Mouse (Mus musculus) heart, embryonic 16.5 days (tissue): ENCODE data around the gene Defb21. TPM values are rescaled to one million over a fixed set of nuclear protein-coding genes. Genes with fewer than 3 reads are reported as not detected.

Experiments
- ATAC-seq: fragments of 200-750 bp; cut with Nextera tagmentation; replicated peaks from 2 replicates; pipeline ENCODE4 v1.8.0; 2017; ENCODE audit warnings: moderate number of reproducible peaks; ENCODE audit not compliant: insufficient read depth, low FRiP score; ENCODE audit errors: extremely low read depth
- H3K27ac ChIP-seq: fragments of 300-500 bp; sonication (generic); 2 replicates; pipeline ENCODE4 v1.5.1; 2014; ENCODE audit warnings: mild to moderate bottlenecking, low read length, control low read depth, moderate library complexity
- H3K27me3 ChIP-seq: fragments of 300-500 bp; sonication (generic); 2 replicates; pipeline ENCODE4 v1.6.1; 2014; ENCODE audit warnings: low read length, mixed read lengths; ENCODE audit not compliant: control insufficient read depth, insufficient read depth
- H3K36me3 ChIP-seq: fragments of 300-500 bp; sonication (generic); 2 replicates; pipeline ENCODE4 v1.6.1; 2014; ENCODE audit not compliant: control insufficient read depth, insufficient read depth
- H3K4me1 ChIP-seq: fragments of 300-500 bp; sonication (generic); 2 replicates; pipeline ENCODE4 v1.6.1; 2014; ENCODE audit warnings: low read length, mixed read lengths; ENCODE audit not compliant: control insufficient read depth, insufficient read depth
- H3K4me2 ChIP-seq: fragments of 300-500 bp; sonication (generic); 2 replicates; pipeline ENCODE4 v1.6.1; 2014; ENCODE audit warnings: low read depth, mild to moderate bottlenecking, control low read depth, low read length
- H3K4me3 ChIP-seq: fragments of 300-500 bp; sonication (generic); 2 replicates; pipeline ENCODE4 v1.5.1; 2014; ENCODE audit warnings: mild to moderate bottlenecking, control low read depth, low read length
- H3K9ac ChIP-seq: fragments of 300-500 bp; sonication (generic); 2 replicates; pipeline ENCODE4 v1.6.1; 2014; ENCODE audit warnings: low read length, control low read depth
- H3K9me3 ChIP-seq: fragments of 300-500 bp; sonication (generic); replicated peaks from 2 replicates; pipeline ENCODE4 v1.6.1; 2016; ENCODE audit warnings: low read length; ENCODE audit not compliant: control insufficient read depth
- WGBS: fragments of 180-500 bp; shearing (Covaris S2); extraction: QIAGEN DNeasy Blood & Tissue Kit; methylation state at CpG from one replicate; pipeline ENCODE4 v1.1.7; 2014; 5-methylcytosine and 5-hydroxymethylcytosine counted together
- polyA plus RNA-seq: library from polyadenylated mRNA; unstranded; fragments of >200 nt; fragmentation: Nextera tagmentation; extraction: Ambion mirVana; gene quantifications from 2 replicates; pipeline ENCODE4 v1.2.1, GENCODE M21; 2015

The Defb21 gene
- polyA plus RNA-seq, 1 experiment from 2014 or later = not detected

- 48% methylated on average over 6 of the region's 6 CpGs for WGBS
- H3K27ac ChIP-seq = no peak overlapping the region
- H3K4me2 ChIP-seq = no peak overlapping the region
- H3K9me3 ChIP-seq = no peaks in the 10 kb centered on the region
- H3K27me3 ChIP-seq = no peaks in the 10 kb centered on the region
- no peak overlapping the region for H3K9ac ChIP-seq
- no peaks in the 10 kb centered on the region for H3K36me3 ChIP-seq
- H3K4me3 ChIP-seq = no peak overlapping the region
- no peaks in the 10 kb centered on the region for H3K4me1 ChIP-seq
- no peak for ATAC-seq
Observed at GRCm38 (mm10) chr2:152589021-152589420, 16.5 kb downstream of the Defb21 start.

- Histone ChIP-seq H3K4me3 (no peak within 1 kb of the TSS), H3K9ac (no peak within 1 kb of the TSS)
- 64% methylated on average over 7 of the region's 7 CpGs for WGBS
Observed at GRCm38 (mm10) chr2:152599299-152599698, 26.8 kb downstream of the Defb21 start, which contains the start of gene Defb45. Gene Defb45, minus strand, starts transcription at chr2:152599399.

DNA sequence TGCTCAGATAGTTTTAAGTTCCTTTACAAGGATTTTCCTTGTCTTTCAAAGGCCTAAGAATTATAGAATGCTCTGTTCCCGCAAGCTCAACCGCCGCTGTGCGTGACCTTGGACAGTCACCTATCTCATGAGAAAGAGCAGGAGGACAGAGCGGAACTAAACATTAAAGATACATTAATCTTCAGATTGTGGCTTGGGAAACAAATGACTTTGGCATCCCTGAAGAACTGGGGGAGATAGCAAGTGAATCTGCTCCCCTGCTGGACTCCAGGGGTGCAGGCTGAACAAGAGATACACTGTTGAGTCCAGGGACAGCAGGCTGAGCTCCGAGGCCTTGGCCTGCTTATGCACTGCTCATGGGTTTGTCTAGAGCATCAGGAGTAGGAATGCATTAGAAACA is 27.5 kb downstream of the Defb21 start:
- 75% methylated on average over 6 of the region's 6 CpGs for WGBS
- Histone ChIP-seq H3K9ac (no peak overlapping the region), H3K9me3 (no peaks in the 10 kb centered on the region), H3K27me3 (no peaks in the 10 kb centered on the region), H3K4me3 (no peak overlapping the region), H3K36me3 (no peaks in the 10 kb centered on the region), H3K4me1 (no peaks in the 10 kb centered on the region), H3K27ac (no peak overlapping the region), H3K4me2 (no peak overlapping the region)
- no peak for ATAC-seq

More at GRCm38 (mm10) chr2:152599299-152599698, 26.8 kb downstream of the Defb21 start, which contains the start of gene Defb45:
- Histone ChIP-seq H3K36me3 (no peaks in the 10 kb centered on the region), H3K27ac (no peak within 1 kb of the TSS), H3K4me1 (no peaks in the 10 kb centered on the region), H3K27me3 (no peaks in the 10 kb centered on the region), H3K4me2 (no peak within 1 kb of the TSS), H3K9me3 (no peaks in the 10 kb centered on the region)
- ATAC-seq = no peak

DNA sequence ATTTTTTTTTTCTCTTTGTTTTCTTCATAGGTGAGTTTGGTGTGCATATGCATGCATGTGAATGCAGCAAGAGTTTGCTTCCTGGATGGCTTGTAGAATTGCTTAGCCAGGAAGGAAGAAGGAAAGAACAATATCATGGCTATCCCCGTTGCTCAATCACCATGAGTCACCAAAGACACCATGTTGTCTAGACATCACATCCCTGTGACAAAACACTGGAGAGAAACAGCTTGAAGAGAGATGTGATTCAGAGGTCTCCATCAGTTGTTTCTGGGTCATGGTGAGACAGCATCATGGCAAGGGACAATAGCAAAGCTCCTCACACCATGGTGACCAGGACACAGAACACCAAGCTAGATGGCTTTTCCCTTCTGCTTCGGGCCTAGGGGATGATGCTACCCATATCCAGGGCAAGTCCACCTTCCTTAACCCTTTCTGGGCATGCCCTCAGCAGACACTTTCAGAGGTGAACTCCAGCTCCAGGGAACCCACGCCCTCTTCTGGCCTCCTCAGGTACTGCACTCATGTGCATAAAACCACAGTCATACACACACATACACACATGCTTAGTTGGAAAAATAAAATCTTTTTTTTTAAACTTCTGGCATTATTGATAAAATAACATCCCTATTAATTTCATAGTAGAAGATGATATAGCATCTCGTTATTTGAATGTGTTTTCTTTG is 28.9 kb downstream of the Defb21 start:
- H3K9ac ChIP-seq = no peak overlapping the region
- H3K4me1 ChIP-seq = no peaks in the 10 kb centered on the region
- H3K4me3 ChIP-seq = no peak overlapping the region
- H3K4me2 ChIP-seq = no peak overlapping the region
- no peak overlapping the region for H3K27ac ChIP-seq
- no peak for ATAC-seq
- H3K36me3 ChIP-seq = no peaks in the 10 kb centered on the region
- no peaks in the 10 kb centered on the region for H3K27me3 ChIP-seq
- no peaks in the 10 kb centered on the region for H3K9me3 ChIP-seq
- WGBS = 64% methylated on average over 4 of the region's 4 CpGs

- H3K9ac ChIP-seq = no peak within 1 kb of the TSS
- H3K27me3 ChIP-seq = no peaks in the 10 kb centered on the region
- no peak within 1 kb of the TSS for H3K4me3 ChIP-seq
- H3K4me2 ChIP-seq = no peak within 1 kb of the TSS
- H3K9me3 ChIP-seq = no peaks in the 10 kb centered on the region
- no peak within 1 kb of the TSS for H3K27ac ChIP-seq
- no peaks in the 10 kb centered on the region for H3K36me3 ChIP-seq
- H3K4me1 ChIP-seq = no peaks in the 10 kb centered on the region
- 79% methylated on average over 15 of the region's 15 CpGs for WGBS
- no peak for ATAC-seq
Observed at GRCm38 (mm10) chr2:152604057-152604456, 31.5 kb downstream of the Defb21 start, which contains the start of gene Defb36. Gene Defb36, plus strand, starts transcription at chr2:152604327.

DNA sequence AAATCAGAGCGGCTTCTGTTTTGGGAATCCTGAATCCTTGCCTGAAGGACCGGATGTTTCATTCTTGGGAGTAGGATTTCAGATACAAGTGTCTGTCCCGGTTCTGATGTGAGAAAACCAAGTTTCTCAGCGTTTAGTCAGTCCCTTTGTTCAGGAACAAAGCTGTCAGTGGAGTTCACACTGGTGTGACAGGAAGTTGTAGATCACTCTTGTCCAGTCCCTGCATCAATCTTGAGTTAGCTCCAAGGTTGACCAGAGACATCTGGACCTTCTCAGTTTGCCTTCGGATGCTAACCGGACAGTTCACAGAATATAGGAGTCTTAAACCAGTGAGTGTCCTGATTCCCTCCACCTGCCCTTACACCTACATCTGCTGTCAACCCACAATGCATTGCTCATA is 35.2 kb downstream of the Defb21 start:
- Histone ChIP-seq H3K9ac (no peak overlapping the region), H3K36me3 (no peaks in the 10 kb centered on the region), H3K27ac (no peak overlapping the region), H3K9me3 (no peaks in the 10 kb centered on the region), H3K4me1 (no peaks in the 10 kb centered on the region), H3K4me3 (no peak overlapping the region), H3K4me2 (no peak overlapping the region), H3K27me3 (no peaks in the 10 kb centered on the region)
- WGBS = 48% methylated on average over 6 of the region's 6 CpGs
- ATAC-seq = no peak

DNA sequence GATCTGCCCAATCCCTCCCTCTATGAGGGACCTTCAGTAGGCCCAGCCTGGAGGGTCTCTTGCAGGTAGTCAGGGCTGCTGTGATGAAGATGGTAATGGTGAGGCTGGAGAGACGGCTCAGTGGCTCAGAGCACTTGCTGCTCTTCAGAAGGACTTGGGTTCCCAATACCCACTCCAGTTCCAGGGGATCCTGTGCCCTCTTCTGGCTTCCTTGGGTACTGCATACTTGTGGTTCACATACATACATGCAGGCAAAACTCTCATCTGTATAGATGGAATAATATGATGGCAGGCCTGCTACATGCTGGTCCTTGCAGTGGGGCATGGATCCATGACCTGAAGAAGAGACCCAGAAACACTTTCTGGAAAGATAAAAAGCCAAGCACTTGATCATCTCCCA is 36.2 kb downstream of the Defb21 start:
- H3K4me1 ChIP-seq = no peaks in the 10 kb centered on the region
- H3K4me3 ChIP-seq = no peak overlapping the region
- H3K36me3 ChIP-seq = no peaks in the 10 kb centered on the region
- no peaks in the 10 kb centered on the region for H3K9me3 ChIP-seq
- no peak overlapping the region for H3K4me2 ChIP-seq
- H3K27me3 ChIP-seq = no peaks in the 10 kb centered on the region
- no peak overlapping the region for H3K9ac ChIP-seq
- ATAC-seq = no peak
- no peak overlapping the region for H3K27ac ChIP-seq
- 89% methylated on average over 1 of the region's 1 CpGs for WGBS

DNA sequence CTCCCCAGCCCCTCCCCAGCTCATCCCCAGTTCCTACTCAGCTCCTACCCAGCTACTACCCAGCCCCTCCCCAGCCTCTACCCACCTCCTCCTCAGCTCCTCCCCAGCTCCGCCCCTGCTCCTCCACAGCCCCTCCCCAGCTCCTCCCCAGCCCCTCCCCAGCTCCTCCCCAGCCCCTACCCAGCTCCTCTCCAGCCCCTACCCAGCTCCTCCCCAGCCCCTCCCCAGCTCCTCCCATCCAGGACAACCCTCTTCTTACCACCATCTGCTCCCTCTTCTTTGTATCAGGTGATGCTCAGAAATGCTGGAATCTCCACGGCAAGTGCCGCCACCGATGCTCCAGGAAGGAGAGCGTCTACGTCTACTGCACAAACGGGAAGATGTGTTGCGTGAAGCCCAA is 39.6 kb downstream of the Defb21 start:
- H3K9me3 ChIP-seq = no peaks in the 10 kb centered on the region
- no peak overlapping the region for H3K4me2 ChIP-seq
- no peak overlapping the region for H3K9ac ChIP-seq
- H3K36me3 ChIP-seq = no peaks in the 10 kb centered on the region
- no peak overlapping the region for H3K4me3 ChIP-seq
- H3K27ac ChIP-seq = no peak overlapping the region
- ATAC-seq = no peak
- no peaks in the 10 kb centered on the region for H3K27me3 ChIP-seq
- WGBS = 31% methylated on average over 8 of the region's 8 CpGs
- H3K4me1 ChIP-seq = no peaks in the 10 kb centered on the region

DNA sequence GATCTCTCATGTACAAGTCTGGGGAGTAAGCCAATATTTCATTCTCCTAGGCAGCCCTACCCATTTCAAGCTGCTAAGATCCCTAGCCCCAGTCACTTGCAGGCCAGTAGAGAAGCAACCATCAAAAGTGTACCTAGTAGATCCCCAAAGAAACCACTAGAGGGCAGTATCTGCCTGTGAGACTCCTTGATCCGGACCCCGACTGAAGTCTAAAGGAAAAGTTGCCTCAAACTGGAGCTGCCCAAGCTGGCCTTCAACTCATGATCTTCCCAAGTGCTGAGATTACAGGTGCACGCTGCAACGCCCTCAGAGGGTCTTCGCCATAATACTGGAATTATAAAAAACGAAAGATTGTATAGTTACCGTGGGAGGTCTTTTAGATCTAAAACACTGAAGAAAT is 43.0 kb downstream of the Defb21 start:
- H3K4me3 ChIP-seq = no peak overlapping the region
- no peak overlapping the region for H3K9ac ChIP-seq
- 13% methylated on average over 7 of the region's 7 CpGs for WGBS
- no peaks in the 10 kb centered on the region for H3K36me3 ChIP-seq
- H3K27ac ChIP-seq = no peak overlapping the region
- no peak overlapping the region for H3K4me2 ChIP-seq
- no peaks in the 10 kb centered on the region for H3K4me1 ChIP-seq
- no peaks in the 10 kb centered on the region for H3K27me3 ChIP-seq
- no peaks in the 10 kb centered on the region for H3K9me3 ChIP-seq
- ATAC-seq = peak; percentile 63; the same call in 1 of the 2 replicates
